Mouse (Mus musculus) MEL (cell line): ENCODE results near the gene Eipr1. TPM values are rescaled to one million over a fixed set of nuclear protein-coding genes. Genes with fewer than 3 reads are reported as not detected.

Source experiments
- DNase-seq: peaks from one replicate; pipeline ENCODE4 v3.0.0; 2011; ENCODE audit warnings: low read depth, low spot score
- H3K27ac ChIP-seq: 2 replicates; pipeline ENCODE4 v1.5.1; 2012; ENCODE audit warnings: low read depth, mild to moderate bottlenecking, control low read depth, low read length, moderate library complexity; ENCODE audit not compliant: control insufficient read depth
- H3K27me3 ChIP-seq, 2 experiments: fragments of 150-350 bp in 1 of 2; sonication (generic) in 1 of 2; 2 replicates each; pipeline ENCODE4 v1.6.1; 2012; ENCODE audit warnings: low read length in 2 of 2, mild to moderate bottlenecking in 2 of 2, improper control_type of control experiment in 1 of 2, moderate library complexity in 1 of 2; ENCODE audit not compliant: insufficient read depth in 2 of 2, control insufficient read depth in 1 of 2
- H3K36me3 ChIP-seq, 2 experiments: 2 replicates each; pipeline ENCODE4 v1.6.1; 2012 to 2014; ENCODE audit warnings: low read length in 2 of 2, improper control_type of control experiment in 1 of 2, inconsistent platforms in 1 of 2, mild to moderate bottlenecking in 1 of 2; ENCODE audit not compliant: insufficient read depth in 2 of 2, control insufficient read depth in 1 of 2
- H3K4me1 ChIP-seq, 2 experiments: fragments of 150-350 bp in 1 of 2; sonication (generic) in 1 of 2; 2 replicates each; pipeline ENCODE4 v1.6.1; 2012; ENCODE audit warnings: low read length in 2 of 2, improper control_type of control experiment in 1 of 2, mild to moderate bottlenecking in 1 of 2; ENCODE audit not compliant: insufficient read depth in 2 of 2, control insufficient read depth in 1 of 2
- H3K4me3 ChIP-seq, 2 experiments: fragments of 150-350 bp in 1 of 2; sonication (generic) in 1 of 2; 2 replicates each; pipeline ENCODE4 v1.5.1; 2012; ENCODE audit warnings: low read depth in 2 of 2, low read length in 2 of 2, mild to moderate bottlenecking in 2 of 2, moderate library complexity in 2 of 2, control low read depth in 1 of 2, improper control_type of control experiment in 1 of 2; ENCODE audit not compliant: control insufficient read depth in 1 of 2, insufficient read depth in 1 of 2
- H3K79me2 ChIP-seq: 2 replicates; pipeline ENCODE4 v1.6.1; 2012; ENCODE audit warnings: mild to moderate bottlenecking, low read length, moderate library complexity; ENCODE audit not compliant: control insufficient read depth, poor library complexity, insufficient read depth
- H3K9ac ChIP-seq: 2 replicates; pipeline ENCODE4 v1.6.1; 2012; ENCODE audit warnings: low read depth, mild to moderate bottlenecking, control low read depth, low read length, moderate library complexity; ENCODE audit not compliant: control insufficient read depth, poor library complexity, severe bottlenecking
- H3K9me3 ChIP-seq: fragments of 150-350 bp; sonication (generic); replicated peaks from 2 replicates; pipeline ENCODE4 v1.6.1; 2012; ENCODE audit warnings: mild to moderate bottlenecking, low read length, improper control_type of control experiment, moderate library complexity; ENCODE audit not compliant: insufficient read depth
- BHLHE40 ChIP-seq: IDR thresholded peaks from 2 replicates; pipeline ENCODE4 v1.6.1; 2012; ENCODE audit warnings: low read depth, mild to moderate bottlenecking, inconsistent platforms, low read length, improper control_type of control experiment, borderline replicate concordance
- CTCF ChIP-seq, 3 experiments: IDR thresholded peaks in 2 of 3; conservative IDR thresholded peaks in 1 of 3; 2 replicates each; pipeline ENCODE4 v1.5.1; 2011 to 2012; ENCODE audit warnings: low read length in 3 of 3, low read depth in 2 of 3, mild to moderate bottlenecking in 2 of 3, improper control_type of control experiment in 1 of 3, inconsistent platforms in 1 of 3, mixed read lengths in 1 of 3, moderate library complexity in 1 of 3; ENCODE audit not compliant: control insufficient read depth in 1 of 3, insufficient read depth in 1 of 3, poor library complexity in 1 of 3, severe bottlenecking in 1 of 3
- ETS1 ChIP-seq: IDR thresholded peaks from 2 replicates; pipeline ENCODE4 v1.6.1; 2012; ENCODE audit warnings: low read depth, mild to moderate bottlenecking, inconsistent platforms, low read length, improper control_type of control experiment, moderate library complexity
- GATA1 ChIP-seq: IDR thresholded peaks from 2 replicates; pipeline ENCODE4 v1.6.1; 2011; ENCODE audit warnings: low read depth, low read length, improper control_type of control experiment
- MYB ChIP-seq: IDR thresholded peaks from 2 replicates; pipeline ENCODE4 v1.6.1; 2011; ENCODE audit warnings: mild to moderate bottlenecking, low read depth, low read length, improper control_type of control experiment
- MYC ChIP-seq: IDR thresholded peaks from 2 replicates; pipeline ENCODE4 v1.6.1; 2011; ENCODE audit warnings: low read depth, mild to moderate bottlenecking, low read length, improper control_type of control experiment, moderate library complexity
- POLR2A ChIP-seq, 2 experiments: IDR thresholded peaks; 2 replicates each; pipeline ENCODE4 v1.6.1; 2011 to 2012; ENCODE audit warnings: low read length in 2 of 2, mild to moderate bottlenecking in 2 of 2, control low read depth in 1 of 2, improper control_type of control experiment in 1 of 2, low read depth in 1 of 2, moderate library complexity in 1 of 2; ENCODE audit not compliant: control insufficient read depth in 1 of 2, insufficient read depth in 1 of 2, poor library complexity in 1 of 2
- POLR2AphosphoS5 ChIP-seq: IDR thresholded peaks from 2 replicates; pipeline ENCODE4 v1.6.1; 2012; ENCODE audit warnings: low read depth, borderline replicate concordance, mild to moderate bottlenecking, inconsistent platforms, low read length, moderate library complexity, mixed read lengths
- SIN3A ChIP-seq: IDR thresholded peaks from 2 replicates; pipeline ENCODE4 v1.6.1; 2012; ENCODE audit warnings: low read length, improper control_type of control experiment, inconsistent platforms
- SMC3 ChIP-seq: IDR thresholded peaks from 2 replicates; pipeline ENCODE4 v1.6.1; 2011; ENCODE audit warnings: low read depth, low read length, improper control_type of control experiment
- UBTF ChIP-seq: IDR thresholded peaks from 2 replicates; pipeline ENCODE4 v1.6.1; 2012; ENCODE audit warnings: low read depth, mild to moderate bottlenecking, inconsistent platforms, low read length, improper control_type of control experiment, moderate library complexity, borderline replicate concordance; ENCODE audit not compliant: insufficient read depth
- USF2 ChIP-seq, 2 experiments: IDR thresholded peaks; 2 replicates each; pipeline ENCODE4 v1.6.1; 2011 to 2012; ENCODE audit warnings: improper control_type of control experiment in 2 of 2, low read length in 2 of 2, borderline replicate concordance in 1 of 2, inconsistent platforms in 1 of 2, low read depth in 1 of 2, mild to moderate bottlenecking in 1 of 2; ENCODE audit not compliant: insufficient read depth in 1 of 2
- ZKSCAN1 ChIP-seq: IDR thresholded peaks from 2 replicates; pipeline ENCODE4 v1.6.1; 2012; ENCODE audit warnings: low read depth, mild to moderate bottlenecking, inconsistent platforms, low read length, improper control_type of control experiment, moderate library complexity
- polyA plus RNA-seq, 2 experiments: library from polyadenylated mRNA; stranded (reverse) in 1 of 2; unstranded in 1 of 2; fragments of >175 nt in 1 of 2; fragments of >200 nt in 1 of 2; gene quantifications; 2 replicates each; pipeline versions ENCODE4 v1.2.1 to v1.2.4; 2012; ENCODE audit warnings: low replicate concordance in 2 of 2, low read depth in 1 of 2; ENCODE audit not compliant: insufficient read length in 2 of 2, insufficient read depth in 1 of 2, missing spikeins in 1 of 2
- total RNA-seq: library from RNA; depleted of rRNA; stranded (reverse); fragments of 300-350 nt; gene quantifications from 2 replicates; pipeline ENCODE4 v1.2.3, GENCODE M21; 2012

The Eipr1 gene
- total and polyA plus RNA-seq, 3 experiments: 45.8 to 51.5 TPM; not detected in 1

DNA sequence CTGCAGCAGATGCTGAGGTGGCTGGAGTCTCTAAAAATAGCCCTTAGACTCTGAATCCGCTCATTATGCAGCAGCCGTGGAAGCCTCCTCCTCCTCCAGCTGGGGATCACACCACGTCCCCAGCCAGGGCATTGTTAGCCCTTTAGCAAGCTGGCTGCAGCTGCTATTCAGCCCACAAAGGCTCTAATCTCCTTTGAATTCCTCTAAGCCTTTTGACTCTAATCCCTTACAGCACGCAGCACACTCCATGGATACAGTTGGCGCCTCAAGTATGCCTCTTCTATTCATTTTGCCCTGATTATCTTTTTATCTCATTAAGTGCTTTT, 65.8 kb downstream of the Eipr1 start:
- DNase-seq: no peak
- Histone ChIP-seq H3K27me3 (no peaks in the 10 kb centered on the region), H3K4me3 (no peak overlapping the region), H3K9ac (no peak overlapping the region), H3K79me2 (no peaks in the 10 kb centered on the region), H3K27ac (no peak overlapping the region), H3K4me1 (no peaks in the 10 kb centered on the region), H3K36me3 (no peaks in the 10 kb centered on the region), H3K9me3 (no peaks in the 10 kb centered on the region)
- TF ChIP-seq BHLHE40 (no peak), ZKSCAN1 (no peak), POLR2AphosphoS5 (no peak), UBTF (no peak), SMC3 (no peak)

GRCm38 (mm10) chr12:28817891-28818290, 66.3 kb downstream of the Eipr1 start:
- Histone ChIP-seq H3K9me3 (no peaks in the 10 kb centered on the region), H3K9ac (no peak overlapping the region), H3K4me3 (no peak overlapping the region), H3K4me1 (no peaks in the 10 kb centered on the region), H3K36me3 (no peaks in the 10 kb centered on the region), H3K27ac (no peak overlapping the region), H3K27me3 (no peaks in the 10 kb centered on the region), H3K79me2 (no peaks in the 10 kb centered on the region)
- TF ChIP-seq POLR2A (IDR thresholded peaks at IDR 0.05; ENCODE audit: control insufficient read depth in 1 of 2, insufficient read depth in 1 of 2, low read depth in 1 of 2, low read length in 2 of 2, poor library complexity in 1 of 2) (no peak), USF2 (IDR thresholded peaks at IDR 0.05; ENCODE audit: borderline replicate concordance in 1 of 2, insufficient read depth in 1 of 2, low read depth in 1 of 2, low read length in 2 of 2) (no peak), MYB (no peak), SIN3A (no peak), UBTF (no peak)
- DNase-seq: no peak

DNA sequence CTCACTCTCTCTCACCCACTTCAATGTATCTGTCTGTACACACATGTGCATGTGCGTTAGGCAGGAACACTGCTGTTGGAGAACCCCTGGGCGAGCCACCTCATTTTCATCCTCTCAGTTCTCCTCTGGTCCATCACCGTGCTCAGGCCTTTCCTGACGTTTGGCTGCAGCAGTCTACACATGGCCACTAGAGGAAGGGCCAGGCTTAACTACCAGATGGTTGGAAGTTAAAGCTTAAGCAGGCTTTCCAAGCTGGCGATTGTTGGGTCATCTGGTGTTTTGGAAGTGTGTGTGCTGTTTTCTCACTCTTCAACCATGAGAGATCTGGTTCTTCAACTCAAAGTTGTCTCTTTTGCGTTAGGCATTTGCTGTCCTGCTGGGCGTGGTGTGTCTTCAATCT, 71.9 kb downstream of the Eipr1 start:
- DNase-seq: no peak
- no peak overlapping the region for H3K27ac ChIP-seq
- no peak overlapping the region for H3K9ac ChIP-seq
- no peak for TF ChIP-seq MYC
- TF ChIP-seq ZKSCAN1: no peak
- no peak for TF ChIP-seq ETS1
- TF ChIP-seq GATA1: no peak
- no peak for TF ChIP-seq POLR2A (IDR thresholded peaks at IDR 0.05; ENCODE audit: control insufficient read depth in 1 of 2, insufficient read depth in 1 of 2, low read depth in 1 of 2, low read length in 2 of 2, poor library complexity in 1 of 2)
- TF ChIP-seq USF2 (IDR thresholded peaks at IDR 0.05; ENCODE audit: borderline replicate concordance in 1 of 2, insufficient read depth in 1 of 2, low read depth in 1 of 2, low read length in 2 of 2): no peak
- no peak for TF ChIP-seq CTCF (IDR thresholded peaks at IDR 0.05 in 2 of 3, conservative IDR thresholded peaks at IDR 0.05 in 1 of 3; ENCODE audit: control insufficient read depth in 1 of 3, insufficient read depth in 1 of 3, low read depth in 2 of 3, low read length in 3 of 3, poor library complexity in 1 of 3, severe bottlenecking in 1 of 3)
- H3K79me2 ChIP-seq: no peaks in the 10 kb centered on the region
- no peaks in the 10 kb centered on the region for H3K27me3 ChIP-seq
- H3K36me3 ChIP-seq: no peaks in the 10 kb centered on the region
- no peak overlapping the region for H3K4me3 ChIP-seq
- no peaks in the 10 kb centered on the region for H3K4me1 ChIP-seq
- H3K9me3 ChIP-seq: no peaks in the 10 kb centered on the region
